Mouse (Mus musculus): Measurements from ENCODE around the gene Npcd.

Gene Npcd

DNA sequence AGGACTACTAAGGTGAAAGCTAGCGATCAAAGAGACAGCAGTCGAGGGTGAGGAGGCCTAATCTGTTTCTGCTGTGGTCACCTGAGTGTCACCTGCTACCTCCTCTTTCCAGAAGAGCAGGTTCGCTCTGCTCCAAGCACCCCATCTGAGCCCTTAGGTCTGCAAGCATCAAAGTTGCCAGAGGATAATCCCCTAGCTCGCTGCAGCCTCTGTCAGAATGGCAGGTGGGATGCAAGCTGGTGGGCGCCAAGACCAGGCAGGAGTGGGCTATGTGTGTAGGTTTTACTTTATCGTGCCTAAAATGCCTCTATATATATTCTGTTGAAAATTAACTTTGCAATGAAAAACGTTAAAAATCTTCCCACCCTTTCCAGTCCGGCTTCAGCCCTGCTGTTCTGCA lies 28.8 kb downstream of the Npcd start:
- in situ Hi-C loops (cut with MboI; ENCODE audit: unreplicated experiment in 2 of 2), result no loop called here

DNA sequence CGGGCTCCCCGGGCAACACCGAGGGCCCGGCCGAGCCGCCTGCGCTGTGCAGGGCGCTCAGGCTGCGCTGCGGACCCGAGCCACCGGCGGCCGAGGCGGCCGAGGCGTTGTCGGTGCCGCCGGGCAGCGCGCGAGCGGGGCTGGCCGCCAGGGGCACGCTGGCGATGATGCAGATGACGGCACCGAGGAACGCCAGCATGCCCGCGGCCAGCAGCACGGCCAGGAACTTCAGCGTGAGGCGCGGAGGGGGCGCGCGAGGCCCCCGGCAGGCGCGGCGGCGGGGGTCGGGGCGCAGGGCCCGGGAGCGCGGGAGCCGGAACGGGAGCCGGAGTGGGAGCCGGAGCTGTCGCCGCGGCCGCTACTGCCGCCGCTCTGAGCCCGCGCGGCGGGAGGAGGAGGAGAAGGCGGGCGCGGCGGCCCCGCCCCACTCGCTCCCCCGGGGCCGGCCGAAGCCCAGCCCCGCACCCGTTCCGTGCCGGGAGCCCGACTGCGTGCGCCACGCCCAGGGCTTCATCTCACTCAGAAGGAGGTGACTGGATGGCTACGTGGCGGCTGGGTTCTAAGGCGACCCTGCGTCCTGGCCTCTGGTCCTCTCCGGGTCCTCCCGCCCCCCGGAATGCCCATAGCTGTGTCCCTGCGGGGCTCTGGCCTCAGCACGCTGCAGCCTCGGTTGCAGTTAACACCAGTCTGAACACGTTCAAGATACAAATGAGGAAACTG lies 29.5 kb downstream of the Npcd start, which contains the start of gene Nptxr:
Gene Nptxr, minus strand, starts transcription at position 415 of the 720 bp plus-strand sequence.
- in situ Hi-C loops (cut with MboI; ENCODE audit: unreplicated experiment in 2 of 2), result no loop called here

DNA sequence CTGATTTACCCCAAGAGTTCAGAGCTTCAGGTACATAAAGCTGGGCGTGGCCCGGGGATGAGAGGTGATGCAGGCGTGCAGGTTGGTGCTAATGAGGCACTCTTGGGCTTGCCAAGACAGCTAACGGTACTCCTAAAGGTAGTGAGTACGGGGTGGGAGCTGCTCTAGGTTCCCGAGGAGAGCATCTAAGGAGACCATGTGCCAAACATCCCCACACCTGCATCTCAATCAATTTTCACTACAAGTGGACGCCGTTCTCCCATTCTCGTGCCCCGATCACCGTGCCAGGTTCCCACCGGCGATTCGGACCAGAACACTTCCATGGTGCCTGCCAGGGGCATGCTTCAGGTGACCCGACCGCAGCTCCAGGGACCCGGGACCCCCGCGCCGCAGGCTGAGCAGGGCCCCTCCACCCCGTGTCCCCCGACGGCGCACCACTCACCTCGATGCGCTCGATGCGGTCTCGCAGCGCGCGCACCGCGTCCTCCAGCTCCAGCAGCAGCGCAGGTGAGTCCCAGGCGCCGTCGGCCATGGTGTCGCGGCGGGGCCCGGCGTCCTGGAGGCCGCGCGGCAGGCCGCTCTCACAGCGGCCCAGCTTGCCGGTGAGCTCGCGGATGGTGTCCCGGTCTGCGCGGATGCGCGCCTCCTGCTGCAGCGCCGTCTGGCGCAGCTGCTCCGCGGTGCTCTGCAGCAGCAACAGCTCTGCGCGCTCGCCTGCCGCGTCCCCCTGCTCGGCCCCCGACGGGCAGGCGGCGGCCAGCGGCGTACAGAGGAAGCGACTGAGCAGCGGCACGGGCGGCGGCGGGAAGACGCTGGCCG lies 30.3 kb downstream of the Npcd start:
- in situ Hi-C loops (cut with MboI; ENCODE audit: unreplicated experiment in 2 of 2), result no loop called here

DNA sequence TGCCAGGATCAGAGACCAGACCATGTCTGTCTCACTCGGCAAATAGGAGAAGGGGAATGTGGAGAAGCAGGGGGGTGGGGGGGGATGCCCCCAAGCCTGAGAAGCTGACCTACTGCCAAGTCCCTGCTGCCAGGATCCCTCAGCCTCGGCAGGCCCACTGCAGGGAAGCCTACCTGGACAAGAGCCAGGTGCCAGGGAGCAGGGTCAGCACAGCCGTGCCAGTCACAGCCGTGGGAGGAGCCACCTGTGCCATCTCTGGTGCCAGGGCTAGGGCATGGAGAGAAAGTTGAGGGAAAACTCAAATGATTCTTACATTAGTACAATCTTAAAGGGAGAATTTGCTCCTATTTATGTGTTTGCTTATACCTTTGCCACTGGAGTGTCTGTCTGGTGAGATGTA lies 31.7 kb downstream of the Npcd start:
- in situ Hi-C loops (cut with MboI; ENCODE audit: unreplicated experiment in 2 of 2), result no loop called here

DNA sequence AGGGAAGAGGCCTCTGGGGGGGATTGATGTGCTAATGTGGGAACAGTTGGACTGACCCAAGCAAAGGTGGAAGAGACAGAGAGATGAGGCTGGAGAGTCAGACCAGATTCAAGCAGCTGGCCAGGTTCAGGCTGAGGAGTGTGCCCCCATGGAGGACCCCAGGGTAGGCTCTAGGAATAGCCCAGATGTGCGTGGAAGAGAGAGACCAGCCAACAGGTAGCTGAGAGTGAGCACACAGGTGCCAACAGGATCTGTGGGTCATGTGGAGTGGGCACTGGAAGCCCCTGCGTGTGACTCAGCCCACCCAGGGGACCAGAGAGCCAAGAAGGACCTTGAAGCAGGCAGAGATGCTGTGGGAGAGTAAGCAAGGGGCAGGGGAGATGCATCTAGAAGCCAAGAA lies 32.4 kb downstream of the Npcd start:
- in situ Hi-C loops (cut with MboI; ENCODE audit: unreplicated experiment in 2 of 2), result no loop called here

DNA sequence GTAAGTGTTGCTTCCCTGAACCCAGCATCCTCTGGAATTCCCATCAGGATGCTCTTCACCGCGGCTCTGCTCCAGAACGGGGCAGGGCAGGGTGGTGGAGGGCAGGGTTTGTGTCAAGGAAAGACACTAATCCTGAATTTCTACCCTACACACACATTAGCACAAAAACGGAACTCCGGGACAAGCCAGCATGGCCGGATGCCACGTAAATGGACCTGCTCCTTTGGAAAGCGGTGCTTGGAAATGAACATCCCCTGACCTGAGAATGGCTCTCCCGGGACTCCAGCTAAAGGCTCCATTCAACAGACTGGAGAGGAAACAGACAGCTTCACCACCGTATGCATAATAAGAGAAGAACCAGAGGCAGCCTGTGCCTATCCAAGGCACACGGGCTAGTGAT lies 33.3 kb downstream of the Npcd start:
- in situ Hi-C loops (cut with MboI; ENCODE audit: unreplicated experiment in 2 of 2), result no loop called here

DNA sequence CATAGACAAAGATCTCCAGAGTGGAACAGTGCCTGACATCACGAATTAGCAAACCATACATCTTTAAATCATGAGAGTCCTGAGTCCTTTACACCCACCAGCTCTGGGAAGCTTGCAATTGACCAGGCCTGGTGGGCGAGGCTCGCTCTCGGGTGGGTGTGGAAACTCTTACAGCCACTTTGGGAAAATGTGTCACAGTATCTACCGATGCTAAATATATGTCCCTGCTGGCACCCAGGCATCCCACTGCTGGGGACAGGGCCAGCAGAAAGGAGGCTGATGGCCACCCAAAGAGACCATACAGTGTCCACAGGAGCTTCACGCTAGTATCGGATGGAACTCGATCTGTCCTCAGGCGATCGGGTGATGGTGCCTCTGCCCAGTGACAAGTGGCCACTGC lies 35.4 kb downstream of the Npcd start:
- in situ Hi-C loops (cut with MboI; ENCODE audit: unreplicated experiment in 2 of 2), result loop anchor here in 1 of 2 experiments (25.0 kb wide), 1 partner anchor 614 kb away; no protein-coding TSS in a partner anchor

DNA sequence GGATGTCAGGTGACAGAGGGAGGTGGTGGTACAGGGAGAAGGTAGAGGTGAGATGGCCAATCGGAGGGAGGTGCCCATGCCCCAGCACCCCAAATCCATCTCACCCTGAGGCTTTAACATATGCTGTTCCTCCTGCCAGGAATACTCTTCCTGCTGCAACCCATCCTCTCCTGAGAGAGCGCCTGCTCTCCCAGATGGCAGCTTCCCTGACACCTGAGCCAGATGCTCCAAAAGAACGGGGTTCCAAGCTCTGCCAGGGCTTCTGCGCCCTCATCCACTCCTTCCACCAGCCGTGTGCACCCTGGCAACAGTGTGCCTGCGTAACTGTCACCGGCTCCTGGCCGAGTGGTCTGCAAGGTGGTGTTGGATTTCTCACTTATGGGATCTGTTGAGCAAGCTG lies 36.4 kb downstream of the Npcd start:
- in situ Hi-C loops (cut with MboI; ENCODE audit: unreplicated experiment in 2 of 2), result loop anchor here in 1 of 2 experiments (25.0 kb wide), 1 partner anchor 615 kb away; no protein-coding TSS in a partner anchor

DNA sequence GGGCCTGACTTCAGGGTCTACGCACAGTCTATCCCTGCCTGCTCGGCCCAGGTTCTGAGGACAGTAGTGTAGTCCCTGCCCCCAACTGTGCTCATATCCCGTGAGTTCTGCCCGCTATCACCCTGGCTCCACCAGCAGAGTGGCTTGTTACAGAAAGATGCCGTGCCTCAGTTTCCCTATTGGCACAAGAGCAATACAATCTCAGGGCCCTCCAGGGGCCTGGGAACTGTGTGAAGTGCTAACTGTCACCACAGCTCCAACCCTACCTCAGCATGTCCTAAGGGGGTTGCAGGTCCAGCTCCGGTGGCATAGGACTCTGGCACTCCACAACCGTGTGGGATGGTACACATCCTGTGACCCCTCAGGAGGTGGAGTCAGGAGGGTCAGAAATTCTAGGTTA lies 36.9 kb downstream of the Npcd start:
- in situ Hi-C loops (cut with MboI; ENCODE audit: unreplicated experiment in 2 of 2), result loop anchor here in 1 of 2 experiments (25.0 kb wide), 1 partner anchor 615 kb away; no protein-coding TSS in a partner anchor

DNA sequence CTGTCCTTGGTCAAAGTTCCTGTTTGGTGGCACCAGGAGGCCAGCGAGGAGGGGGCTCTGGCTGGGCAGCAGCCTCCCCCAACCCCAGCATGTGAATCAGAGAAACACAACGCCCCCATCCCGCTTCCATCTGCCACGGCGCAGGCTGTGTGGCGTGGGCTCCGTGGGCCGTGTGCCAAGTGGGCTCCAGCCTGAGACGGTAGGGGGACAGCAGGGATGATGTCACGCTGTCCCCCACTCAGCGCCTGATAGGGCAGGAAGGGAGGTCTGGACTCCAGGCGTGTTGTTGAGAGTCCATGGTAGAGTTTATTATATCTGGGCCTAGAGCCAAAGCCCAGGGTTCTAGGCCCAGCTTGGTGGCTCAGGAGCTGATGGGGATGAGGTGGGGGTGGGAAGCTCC lies 37.8 kb downstream of the Npcd start:
- in situ Hi-C loops (cut with MboI; ENCODE audit: unreplicated experiment in 2 of 2), result loop anchor here in 1 of 2 experiments (25.0 kb wide), 1 partner anchor 616 kb away; no protein-coding TSS in a partner anchor

DNA sequence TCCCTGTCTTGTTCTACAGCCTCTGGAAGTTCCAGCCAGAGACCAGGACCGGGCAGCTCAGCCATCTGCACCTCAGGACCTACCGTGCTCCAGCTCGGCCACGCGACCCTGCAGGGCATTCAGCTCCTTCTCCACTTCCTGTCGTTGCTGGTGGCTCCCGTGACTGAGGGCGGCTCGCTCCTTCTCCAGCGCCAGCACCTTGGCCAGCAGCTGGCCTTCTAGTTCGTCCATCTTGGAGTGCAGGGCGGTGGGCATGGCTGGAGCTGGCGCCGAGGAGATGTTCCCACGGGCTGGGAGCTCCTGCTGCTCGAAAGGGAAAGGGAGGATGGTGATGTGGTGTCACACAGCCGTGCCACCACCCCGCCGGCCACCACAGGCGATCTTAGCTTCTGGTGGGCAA lies 39.9 kb downstream of the Npcd start:
- in situ Hi-C loops (cut with MboI; ENCODE audit: unreplicated experiment in 2 of 2), result loop anchor here in 1 of 2 experiments (25.0 kb wide), 1 partner anchor 618 kb away; no protein-coding TSS in a partner anchor

DNA sequence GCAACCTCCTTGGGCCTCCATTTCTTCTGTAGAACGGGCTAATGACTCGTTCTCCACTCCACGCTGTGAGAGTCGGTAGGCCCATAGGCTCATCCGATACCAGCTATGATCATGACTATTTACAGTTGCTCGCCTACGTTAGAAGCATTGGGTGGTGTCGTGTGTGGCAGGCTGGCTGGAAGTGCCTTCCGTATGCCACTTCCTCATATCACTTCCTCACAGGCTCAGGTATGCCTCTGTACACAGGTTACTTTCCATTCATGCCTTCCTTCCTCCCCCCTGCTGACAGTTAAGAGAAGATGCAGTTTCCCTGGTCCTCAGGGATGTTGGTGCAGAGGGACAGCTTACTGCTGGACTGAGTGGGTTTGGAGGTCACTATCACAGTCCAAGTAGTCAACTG lies 41.0 kb downstream of the Npcd start:
- in situ Hi-C loops (cut with MboI; ENCODE audit: unreplicated experiment in 2 of 2), result loop anchor here in 1 of 2 experiments (25.0 kb wide), 1 partner anchor 619 kb away; no protein-coding TSS in a partner anchor

DNA sequence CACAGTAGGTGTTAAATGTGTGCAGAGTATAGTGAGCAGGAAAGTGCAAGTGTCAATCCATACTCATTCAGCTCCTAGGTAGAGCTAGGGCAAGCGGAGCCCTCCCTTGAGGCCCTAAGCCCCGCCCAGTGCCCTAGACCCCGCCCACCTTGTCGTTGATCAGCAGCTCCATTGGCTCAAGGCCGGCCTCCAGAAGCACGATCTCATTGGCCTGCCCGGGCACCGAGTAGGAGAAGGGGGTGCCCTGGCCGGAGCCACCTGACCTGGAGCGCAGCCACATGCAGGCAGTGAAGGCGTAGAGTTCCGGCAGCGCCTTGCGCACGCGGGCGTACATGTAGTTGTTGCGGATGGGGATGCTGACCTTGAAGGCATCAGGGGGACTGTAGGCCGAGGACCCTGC lies 41.6 kb downstream of the Npcd start:
- in situ Hi-C loops (cut with MboI; ENCODE audit: unreplicated experiment in 2 of 2), result loop anchor here in 1 of 2 experiments (25.0 kb wide), 1 partner anchor 620 kb away; no protein-coding TSS in a partner anchor

DNA sequence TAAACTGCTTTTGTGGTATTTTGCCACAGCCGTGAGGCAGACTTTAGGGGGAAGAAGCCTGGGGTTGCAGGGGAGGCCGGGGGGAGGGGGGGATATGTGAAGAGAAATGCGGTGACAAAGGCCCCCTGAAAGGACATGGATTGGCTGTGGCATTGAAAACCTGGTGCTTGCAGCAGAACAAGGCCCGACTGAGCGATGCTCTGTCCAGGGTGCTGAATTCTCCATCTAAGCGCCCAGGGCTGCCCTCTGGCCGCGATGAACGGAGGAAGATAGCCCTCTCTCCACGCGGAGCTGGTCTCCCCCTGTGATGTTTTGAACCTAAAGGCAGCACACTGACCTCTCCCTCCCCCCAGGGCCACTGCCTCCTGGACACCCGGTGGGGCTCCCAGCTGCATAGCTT lies 42.5 kb downstream of the Npcd start:
- in situ Hi-C loops (cut with MboI; ENCODE audit: unreplicated experiment in 2 of 2), result loop anchor here in 1 of 2 experiments (25.0 kb wide), 1 partner anchor 621 kb away; no protein-coding TSS in a partner anchor

DNA sequence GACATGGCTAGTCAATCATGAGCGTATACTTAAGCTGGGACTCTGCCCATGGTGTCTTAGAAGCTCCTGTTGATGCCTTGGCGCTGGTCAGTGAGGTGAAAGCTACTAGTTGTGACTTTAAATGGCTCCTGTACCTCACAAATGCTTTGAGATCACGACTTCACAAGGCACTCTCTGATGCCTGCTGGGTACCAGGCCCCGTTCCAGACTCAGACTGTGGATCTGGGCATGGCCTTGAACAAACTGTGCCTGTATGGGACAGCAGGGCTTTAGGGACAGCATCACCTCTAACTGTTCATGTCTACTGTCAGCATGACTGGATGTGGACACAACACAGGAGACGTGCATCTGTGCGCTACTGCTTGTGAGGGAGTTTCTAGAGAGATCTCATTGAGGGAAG lies 43.1 kb downstream of the Npcd start:
- in situ Hi-C loops (cut with MboI; ENCODE audit: unreplicated experiment in 2 of 2), result loop anchor here in 1 of 2 experiments (25.0 kb wide), 1 partner anchor 621 kb away; no protein-coding TSS in a partner anchor

DNA sequence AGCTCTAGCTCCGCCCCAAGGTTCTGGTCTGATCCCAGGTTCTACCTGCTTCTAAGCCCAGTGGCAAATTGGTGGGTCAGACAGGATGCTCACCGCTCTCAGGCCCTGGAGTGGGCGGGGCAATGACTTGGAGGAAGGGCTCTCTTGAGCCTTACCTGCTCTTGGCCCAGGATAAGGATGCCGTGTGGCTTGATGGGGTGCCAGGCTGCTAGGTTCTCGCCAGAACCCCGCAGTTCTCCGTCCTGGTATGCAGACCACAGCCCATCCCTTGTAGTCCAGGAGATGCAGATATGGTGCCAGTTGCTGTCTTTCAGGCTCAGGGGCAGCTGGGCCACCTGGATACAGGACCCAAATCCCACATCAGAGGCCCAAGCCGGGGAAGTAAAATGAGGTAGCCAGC lies 43.9 kb downstream of the Npcd start:
- in situ Hi-C loops (cut with MboI; ENCODE audit: unreplicated experiment in 2 of 2), result loop anchor here in 1 of 2 experiments (25.0 kb wide), 1 partner anchor 622 kb away; no protein-coding TSS in a partner anchor

DNA sequence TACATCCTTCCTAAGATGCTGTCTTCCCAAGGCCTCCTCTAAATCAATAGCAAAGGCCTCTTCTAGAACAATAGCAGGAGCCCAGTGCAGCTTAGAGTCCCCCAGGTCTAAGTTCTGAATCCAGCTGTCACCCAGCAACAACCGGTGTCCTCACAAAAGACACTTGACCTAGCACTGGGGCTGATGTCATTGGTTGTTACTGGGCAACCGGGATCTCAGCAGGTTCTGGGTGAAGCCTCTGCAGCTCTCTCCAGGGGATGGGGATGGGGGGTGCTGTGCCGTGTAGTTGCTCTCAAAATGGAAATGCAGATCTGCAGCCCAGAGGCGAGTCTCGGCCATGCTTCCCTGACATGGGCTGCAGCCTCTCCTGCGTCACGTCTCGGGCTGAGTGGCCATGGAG lies 46.2 kb downstream of the Npcd start:
- in situ Hi-C loops (cut with MboI; ENCODE audit: unreplicated experiment in 2 of 2), result loop anchor here in 1 of 2 experiments (25.0 kb wide), 1 partner anchor 624 kb away; no protein-coding TSS in a partner anchor

DNA sequence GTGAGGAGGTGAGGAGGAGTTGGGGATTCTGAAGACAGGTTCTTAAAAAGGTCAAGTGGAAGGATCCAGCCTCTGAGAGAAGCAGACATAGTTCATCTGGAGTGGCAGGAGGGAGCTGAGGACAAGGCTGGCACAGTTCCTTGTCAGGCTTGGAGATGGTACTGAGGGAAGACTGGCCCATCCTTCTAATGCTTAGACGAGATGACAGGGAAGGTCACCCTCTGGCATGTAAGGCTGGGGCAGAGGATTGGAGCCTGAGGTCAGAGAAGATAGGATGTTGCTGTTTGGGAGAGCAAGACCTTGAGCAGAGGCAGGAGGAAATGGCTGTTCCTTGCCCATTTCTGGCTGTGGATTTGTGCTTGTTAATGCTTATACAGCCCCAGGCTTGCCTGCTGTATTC lies 49.0 kb downstream of the Npcd start:
- in situ Hi-C loops (cut with MboI; ENCODE audit: unreplicated experiment in 2 of 2), result loop anchor here in 1 of 2 experiments (25.0 kb wide), 1 partner anchor 627 kb away; no protein-coding TSS in a partner anchor

DNA sequence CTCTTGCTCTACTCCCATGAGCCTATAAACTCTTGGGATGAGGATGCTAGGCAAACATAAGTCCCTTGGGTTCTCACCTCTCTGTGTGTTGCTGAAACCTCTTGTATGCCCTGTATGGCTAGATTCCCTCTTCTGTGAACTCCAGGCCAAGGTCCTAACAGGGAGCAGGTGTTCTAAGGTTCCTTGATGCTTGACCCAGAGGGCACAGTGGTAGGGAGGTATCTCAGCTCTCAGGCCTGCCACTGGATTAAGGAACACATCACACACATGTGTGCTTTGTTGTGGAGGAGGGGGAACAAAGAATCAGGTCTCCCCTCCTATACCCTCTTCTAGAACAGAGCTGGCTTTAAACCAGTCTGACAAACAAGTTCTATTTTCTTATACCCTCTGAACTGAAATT lies 56.3 kb downstream of the Npcd start, which contains the start of gene Dnal4:
Gene Dnal4, minus strand, starts transcription at position 101 of the 400 bp plus-strand sequence.
- in situ Hi-C loops (cut with MboI; ENCODE audit: unreplicated experiment in 2 of 2), result loop anchor here in 1 of 2 experiments (25.0 kb wide), 1 partner anchor 635 kb away; no protein-coding TSS in a partner anchor

DNA sequence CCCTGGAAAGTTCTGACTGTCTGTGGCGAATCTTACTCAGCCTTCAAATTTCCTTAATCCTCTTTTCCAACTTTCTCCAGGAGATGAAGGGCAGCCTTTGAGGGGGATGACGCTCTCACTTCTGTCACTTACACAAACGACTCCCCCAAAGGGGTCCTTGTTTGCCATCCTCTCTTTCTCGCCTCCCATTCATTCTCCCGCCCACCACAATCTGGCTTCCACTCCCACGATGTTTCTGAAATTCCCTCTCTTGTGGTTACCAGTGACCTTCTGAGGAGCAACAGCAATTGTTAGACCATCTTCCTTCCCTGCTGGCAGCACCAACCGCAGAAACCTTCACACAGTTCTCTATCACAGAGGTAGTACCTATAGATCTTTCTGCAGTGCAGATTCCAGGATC lies 58.4 kb downstream of the Npcd start:
- in situ Hi-C loops (cut with MboI; ENCODE audit: unreplicated experiment in 2 of 2), result loop anchor here in 1 of 2 experiments (25.0 kb wide), 1 partner anchor 637 kb away; no protein-coding TSS in a partner anchor
